Mouse (Mus musculus) heart, adult 2 months (tissue): ENCODE data around the gene Gm37240.
"Not testable (repeated sequence)": the region's sequence is repeated elsewhere in the genome, so short reads cannot be mapped to it uniquely, and the experiment has no call there.

Source experiments
- CTCF ChIP-seq: fragments of 200-600 bp; IDR thresholded peaks from 2 replicates; pipeline ENCODE4 v1.8.1; 2022; ENCODE audit warnings: antibody characterized with exemption, mild to moderate bottlenecking, moderate library complexity
- EP300 ChIP-seq: fragments of 200-500 bp; IDR thresholded peaks from 2 replicates; pipeline ENCODE4 v1.6.1; 2011; ENCODE audit warnings: low read depth, low read length, control low read depth; ENCODE audit not compliant: insufficient read depth
- POLR2A ChIP-seq: fragments of 200-500 bp; IDR thresholded peaks from 2 replicates; pipeline ENCODE4 v1.6.1; 2011; ENCODE audit warnings: mild to moderate bottlenecking, low read depth, low read length, control low read depth; ENCODE audit not compliant: insufficient read depth

- not testable (repeated sequence) for TF ChIP-seq CTCF, POLR2A, EP300
Measured at GRCm38 (mm10) chr3:84861817-84862216, 1025.5 kb downstream of the Gm37240 start.
